Mouse (Mus musculus) lung, embryonic 15.5 days (tissue): ENCODE data around the gene Cnn2. TPM values are rescaled to one million over a fixed set of nuclear protein-coding genes. Genes with fewer than 3 reads are reported as not detected.

Experiments used
- ATAC-seq: fragments of 200-750 bp; cut with Nextera tagmentation; 2 replicates; pipeline ENCODE4 v1.8.0; 2017; ENCODE audit warnings: moderate number of reproducible peaks, borderline replicate concordance; ENCODE audit not compliant: low FRiP score, low TSS enrichment; ENCODE audit errors: extremely low read depth
- H3K27ac ChIP-seq: fragments of 300-500 bp; sonication (generic); 2 replicates; pipeline ENCODE4 v1.5.1; 2015; ENCODE audit warnings: moderate library complexity, mild to moderate bottlenecking, inconsistent platforms
- H3K27me3 ChIP-seq: fragments of 300-500 bp; sonication (generic); 2 replicates; pipeline ENCODE4 v1.6.1; 2015; ENCODE audit warnings: inconsistent platforms
- H3K36me3 ChIP-seq: fragments of 300-500 bp; sonication (generic); 2 replicates; pipeline ENCODE4 v1.6.1; 2015; ENCODE audit warnings: inconsistent platforms
- H3K4me1 ChIP-seq: fragments of 300-500 bp; sonication (generic); 2 replicates; pipeline ENCODE4 v1.6.1; 2015; ENCODE audit warnings: inconsistent platforms
- H3K4me2 ChIP-seq: fragments of 300-500 bp; sonication (generic); 2 replicates; pipeline ENCODE4 v1.6.1; 2015; ENCODE audit warnings: inconsistent platforms, mild to moderate bottlenecking, moderate library complexity
- H3K4me3 ChIP-seq: fragments of 300-500 bp; sonication (generic); 2 replicates; pipeline ENCODE4 v1.5.1; 2015; ENCODE audit warnings: mild to moderate bottlenecking, inconsistent platforms
- H3K9ac ChIP-seq: fragments of 300-500 bp; sonication (generic); 2 replicates; pipeline ENCODE4 v1.6.1; 2015; ENCODE audit warnings: inconsistent platforms
- H3K9me3 ChIP-seq: fragments of 300-500 bp; sonication (generic); 2 replicates; pipeline ENCODE4 v1.6.1; 2016; ENCODE audit warnings: inconsistent platforms
- WGBS: fragments of 180-500 bp; shearing (Covaris S2); methylation state at CpG from one replicate; pipeline ENCODE4 v1.1.7; 2015; 5-methylcytosine and 5-hydroxymethylcytosine counted together
- polyA plus RNA-seq: library from polyadenylated mRNA; unstranded; fragments of >200 nt; fragmentation: Nextera tagmentation; extraction: Ambion mirVana; gene quantifications from 2 replicates; pipeline ENCODE4 v1.2.1, GENCODE M21; 2015

Gene Cnn2
- polyA plus RNA-seq, 1 experiment from 2014 or later = 375 TPM

- H3K9me3 ChIP-seq = no peaks in the 10 kb centered on the region
- no peak for ATAC-seq
- peaks cover 31% of the 10 kb centered on the region for H3K4me1 ChIP-seq
- H3K9ac ChIP-seq = no peak overlapping the region
- H3K27ac ChIP-seq = no peak overlapping the region
- no peak overlapping the region for H3K4me3 ChIP-seq
- H3K27me3 ChIP-seq = 0 out of 2 replicates have a peak, but pooled peaks cover under 1% of the 10 kb centered on the region
- H3K4me2 ChIP-seq = no peak overlapping the region
- no peaks in the 10 kb centered on the region; the same call in 1 of the 2 replicates for H3K36me3 ChIP-seq
- WGBS = 95% methylated on average over 8 of the region's 8 CpGs
Observed at GRCm38 (mm10) chr10:80022806-80023205, 34.4 kb downstream of the Cnn2 start.

GRCm38 (mm10) chr10:80023758-80024157 lies 35.4 kb downstream of the Cnn2 start:
- Histone ChIP-seq H3K4me3 (no peak overlapping the region), H3K4me2 (no peak overlapping the region), H3K36me3 (no peaks in the 10 kb centered on the region; the same call in 1 of the 2 replicates), H3K27ac (no peak overlapping the region), H3K4me1 (peaks cover 26% of the 10 kb centered on the region), H3K9me3 (no peaks in the 10 kb centered on the region), H3K27me3 (no peaks in the 10 kb centered on the region), H3K9ac (no peak overlapping the region)
- 69% methylated on average over 5 of the region's 5 CpGs for WGBS
- no peak for ATAC-seq

- no peak overlapping the region for H3K9ac ChIP-seq
- H3K27ac ChIP-seq = no peak overlapping the region
- 75% methylated on average over 15 of the region's 15 CpGs for WGBS
- no peaks in the 10 kb centered on the region for H3K27me3 ChIP-seq
- H3K4me3 ChIP-seq = no peak overlapping the region
- H3K36me3 ChIP-seq = no peaks in the 10 kb centered on the region; the same call in 1 of the 2 replicates
- no peak overlapping the region for H3K4me2 ChIP-seq
- no peak for ATAC-seq
- no peaks in the 10 kb centered on the region for H3K9me3 ChIP-seq
- peaks cover 20% of the 10 kb centered on the region for H3K4me1 ChIP-seq
Observed at GRCm38 (mm10) chr10:80024229-80025043, 36.1 kb downstream of the Cnn2 start.

GRCm38 (mm10) chr10:80025044-80025347 lies 36.6 kb downstream of the Cnn2 start:
- Histone ChIP-seq H3K9ac (no peak overlapping the region), H3K36me3 (no peaks in the 10 kb centered on the region; the same call in 1 of the 2 replicates), H3K9me3 (no peaks in the 10 kb centered on the region), H3K27me3 (no peaks in the 10 kb centered on the region), H3K4me1 (peaks cover 14% of the 10 kb centered on the region), H3K4me2 (no peak overlapping the region), H3K27ac (no peak overlapping the region), H3K4me3 (no peak overlapping the region)
- no peak for ATAC-seq
- 47% methylated on average over 4 of the region's 4 CpGs for WGBS

GRCm38 (mm10) chr10:80025463-80025862 lies 37.1 kb downstream of the Cnn2 start:
- no peaks in the 10 kb centered on the region for H3K27me3 ChIP-seq
- H3K9me3 ChIP-seq = no peaks in the 10 kb centered on the region
- 73% methylated on average over 10 of the region's 10 CpGs for WGBS

GRCm38 (mm10) chr10:80025889-80026288 lies 37.5 kb downstream of the Cnn2 start:
- H3K4me1 ChIP-seq = peaks cover 5% of the 10 kb centered on the region
- no peak overlapping the region for H3K9ac ChIP-seq
- no peak overlapping the region for H3K4me3 ChIP-seq
- no peak overlapping the region for H3K4me2 ChIP-seq
- no peaks in the 10 kb centered on the region for H3K27me3 ChIP-seq
- H3K36me3 ChIP-seq = no peaks in the 10 kb centered on the region; the same call in 1 of the 2 replicates
- no peaks in the 10 kb centered on the region for H3K9me3 ChIP-seq
- ATAC-seq = 0 out of 2 replicates have a peak, but pooled peaks have one; percentile 31
- no peak overlapping the region for H3K27ac ChIP-seq
- 54% methylated on average over 12 of the region's 12 CpGs for WGBS

More at GRCm38 (mm10) chr10:80025463-80025862, 37.1 kb downstream of the Cnn2 start:
- Histone ChIP-seq H3K27ac (no peak overlapping the region), H3K36me3 (no peaks in the 10 kb centered on the region; the same call in 1 of the 2 replicates), H3K4me3 (no peak overlapping the region), H3K4me1 (peaks cover 9% of the 10 kb centered on the region), H3K9ac (no peak overlapping the region), H3K4me2 (no peak overlapping the region)
- ATAC-seq = no peak

GRCm38 (mm10) chr10:80027681-80028520 lies 39.5 kb downstream of the Cnn2 start:
- H3K9ac ChIP-seq = no peak overlapping the region
- H3K36me3 ChIP-seq = no peaks in the 10 kb centered on the region
- no peak overlapping the region for H3K4me2 ChIP-seq
- 69% methylated on average over 20 of the region's 20 CpGs for WGBS
- peak; percentile 24; the same call in 1 of the 2 replicates for ATAC-seq
- no peak overlapping the region for H3K27ac ChIP-seq
- peaks cover 11% of the 10 kb centered on the region for H3K4me1 ChIP-seq
- no peaks in the 10 kb centered on the region for H3K9me3 ChIP-seq
- H3K4me3 ChIP-seq = no peak overlapping the region
- H3K27me3 ChIP-seq = no peaks in the 10 kb centered on the region

GRCm38 (mm10) chr10:80028521-80028846 lies 40.1 kb downstream of the Cnn2 start:
- Histone ChIP-seq H3K4me1 (peaks cover 16% of the 10 kb centered on the region), H3K4me2 (no peak overlapping the region), H3K27me3 (no peaks in the 10 kb centered on the region), H3K4me3 (no peak overlapping the region), H3K36me3 (no peaks in the 10 kb centered on the region), H3K27ac (no peak overlapping the region), H3K9ac (no peak overlapping the region), H3K9me3 (no peaks in the 10 kb centered on the region)
- no peak for ATAC-seq
- 96% methylated on average over 13 of the region's 13 CpGs for WGBS

GRCm38 (mm10) chr10:80030191-80030590 lies 41.8 kb downstream of the Cnn2 start:
- H3K4me3 ChIP-seq = no peak overlapping the region
- H3K4me2 ChIP-seq = no peak overlapping the region
- 79% methylated on average over 9 of the region's 9 CpGs for WGBS
- H3K9ac ChIP-seq = no peak overlapping the region
- no peak for ATAC-seq
- peaks cover 8% of the 10 kb centered on the region for H3K36me3 ChIP-seq
- no peaks in the 10 kb centered on the region for H3K27me3 ChIP-seq
- H3K4me1 ChIP-seq = peaks cover 25% of the 10 kb centered on the region
- H3K9me3 ChIP-seq = no peaks in the 10 kb centered on the region
- H3K27ac ChIP-seq = no peak overlapping the region

- Histone ChIP-seq H3K9ac (no peak overlapping the region), H3K27me3 (no peaks in the 10 kb centered on the region), H3K4me2 (no peak overlapping the region), H3K9me3 (no peaks in the 10 kb centered on the region), H3K4me3 (no peak overlapping the region), H3K27ac (no peak overlapping the region), H3K4me1 (peaks cover 25% of the 10 kb centered on the region), H3K36me3 (peaks cover 13% of the 10 kb centered on the region)
- WGBS = 73% methylated on average over 17 of the region's 17 CpGs
- no peak for ATAC-seq
Observed at GRCm38 (mm10) chr10:80030736-80031135, 42.4 kb downstream of the Cnn2 start.

- Histone ChIP-seq H3K4me1 (peaks cover 28% of the 10 kb centered on the region), H3K4me3 (no peak overlapping the region), H3K27ac (peak overlapping the region; percentile 76), H3K9me3 (no peaks in the 10 kb centered on the region), H3K36me3 (peaks cover 35% of the 10 kb centered on the region), H3K27me3 (no peaks in the 10 kb centered on the region), H3K4me2 (no peak overlapping the region), H3K9ac (no peak overlapping the region)
- 23% methylated on average over 5 of the region's 5 CpGs for WGBS
- ATAC-seq = peak; percentile 47; the same call in 1 of the 2 replicates
Observed at GRCm38 (mm10) chr10:80032799-80033480, 44.6 kb downstream of the Cnn2 start.
